Mouse (Mus musculus) liver, embryonic 14.5 days (tissue): Measurements from ENCODE around the gene Map4k4.

Experiments
- CTCF ChIP-seq: IDR thresholded peaks from 2 replicates; pipeline ENCODE4 v1.5.1; 2016; ENCODE audit warnings: antibody characterized with exemption, low read depth, control low read depth
- EP300 ChIP-seq: IDR thresholded peaks from 2 replicates; pipeline ENCODE4 v1.6.1; 2016; ENCODE audit warnings: antibody characterized with exemption, low read depth

GRCm38 (mm10) chr1:39941237-39942179 is 40.8 kb downstream of the Map4k4 start:
- TF ChIP-seq EP300 (no peak), CTCF (no peak)
